Mouse (Mus musculus) urinary bladder, adult 2 months (tissue): ENCODE measurements around the gene Nol12. TPM values are rescaled to one million over a fixed set of nuclear protein-coding genes. Genes with fewer than 3 reads are reported as not detected.

Experiments
- DNase-seq: peaks from one replicate; pipeline ENCODE4 v3.0.0; 2022; ENCODE audit warnings: low spot score
- polyA plus RNA-seq: library from polyadenylated mRNA; depleted of rRNA; stranded (reverse); fragments of >200 nt; gene quantifications from 2 replicates; pipeline ENCODE4 v1.2.3, GENCODE M21; 2012; rRNA removed

Gene Nol12
- 26.5 and 30.7 TPM in 2 replicates for polyA plus RNA-seq

- DNase-seq, result peak; percentile 54
Measured at GRCm38 (mm10) chr15:78934784-78935320, at the start of gene Nol12. TSS of gene Nol12 (plus strand) at chr15:78934933.

DNA sequence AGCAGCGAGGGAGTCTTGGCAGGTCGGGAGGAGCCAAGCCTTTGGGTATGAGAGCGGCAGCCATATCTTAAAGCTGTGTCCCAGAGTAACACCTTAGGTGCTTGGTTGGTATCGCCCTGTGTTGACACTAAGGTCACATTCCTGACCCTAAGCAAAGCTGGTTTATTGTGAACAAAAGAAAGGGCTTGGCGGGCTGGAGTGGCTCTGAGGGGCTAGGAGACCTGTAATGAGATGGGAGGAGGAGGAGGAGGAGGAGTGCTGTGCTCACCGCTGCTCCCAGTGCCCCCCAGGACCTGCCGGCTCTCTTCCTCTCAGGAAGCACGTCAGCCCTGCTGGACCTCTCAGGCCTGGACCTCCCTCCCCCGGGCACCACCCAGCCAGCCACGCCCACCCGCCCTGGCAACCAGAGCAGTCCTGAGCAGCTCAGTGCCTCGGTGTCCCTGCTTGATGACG, 45.3 kb upstream of the Nol12 start:
- DNase-seq, result no peak

DNA sequence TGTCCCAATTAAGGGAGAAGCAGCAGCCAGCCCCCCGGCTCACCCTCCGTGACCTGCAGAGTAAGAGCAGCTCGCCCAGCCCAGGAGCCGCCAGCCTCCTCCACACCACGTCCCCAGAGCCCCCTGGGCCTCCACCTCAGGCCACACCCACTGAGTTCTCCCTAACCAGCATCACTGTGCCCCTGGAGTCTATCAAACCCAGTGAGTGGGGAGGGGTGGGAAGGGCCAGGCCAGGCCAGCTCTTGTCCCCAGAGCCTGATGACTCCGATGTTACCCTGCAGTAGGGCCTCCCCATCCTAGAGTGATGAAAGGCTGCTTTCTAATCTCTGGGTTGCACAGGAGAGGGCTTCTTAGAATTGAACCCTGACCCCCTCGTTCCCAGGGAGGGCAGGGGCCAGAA, 42.3 kb upstream of the Nol12 start:
- no peak for DNase-seq

DNA sequence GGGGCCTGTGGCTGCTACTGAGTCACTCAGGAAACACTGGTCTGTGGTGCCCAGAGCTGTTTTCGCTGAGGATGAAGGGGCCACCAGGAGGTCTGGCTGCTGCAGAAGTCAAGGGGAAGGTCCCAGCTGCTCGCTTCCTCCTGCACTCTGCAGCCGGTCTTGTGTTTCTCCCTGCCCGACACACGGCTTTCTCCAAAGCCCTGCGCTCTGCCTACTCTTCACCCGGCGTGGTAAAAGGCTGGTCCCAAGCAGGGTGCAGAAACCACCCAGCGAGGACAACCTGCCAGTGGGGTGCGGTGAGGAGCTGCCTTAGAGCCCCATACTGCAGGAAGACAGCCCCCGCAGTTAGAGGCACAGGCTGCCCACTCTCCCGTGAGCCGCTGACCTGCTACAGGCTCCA, 40.0 kb upstream of the Nol12 start:
- no peak for DNase-seq

GRCm38 (mm10) chr15:78895741-78896140, 39.0 kb upstream of the Nol12 start:
- no peak for DNase-seq

DNA sequence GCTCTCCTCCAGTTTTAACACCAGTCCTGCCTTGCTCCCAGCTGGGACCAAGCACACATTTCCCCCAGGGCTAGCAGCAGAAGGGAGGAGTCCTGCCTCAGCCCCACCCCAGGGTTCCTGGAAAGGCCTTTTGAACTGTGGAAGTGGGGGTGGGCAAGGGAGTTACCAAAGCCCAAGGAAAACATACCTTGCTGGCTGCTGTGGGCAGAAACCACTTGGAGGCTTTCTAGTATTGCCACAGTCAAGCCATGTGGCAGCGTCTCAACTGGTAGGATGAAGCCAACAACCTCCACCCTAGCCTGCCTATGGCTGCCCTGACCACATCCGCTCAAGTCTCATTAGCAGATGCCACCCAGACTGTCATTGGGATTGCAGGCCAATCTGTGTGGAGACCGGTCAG, 38.6 kb upstream of the Nol12 start:
- no peak for DNase-seq

GRCm38 (mm10) chr15:78897488-78897887, 37.2 kb upstream of the Nol12 start:
- no peak for DNase-seq

GRCm38 (mm10) chr15:78898507-78899001, 36.2 kb upstream of the Nol12 start:
- DNase-seq, result no peak

GRCm38 (mm10) chr15:78899409-78899739, 35.4 kb upstream of the Nol12 start, which contains the start of gene Gm49510:
TSS of gene Gm49510 (plus strand) at chr15:78899667.
- no peak for DNase-seq

GRCm38 (mm10) chr15:78899740-78900584, 34.8 kb upstream of the Nol12 start, which contains the start of gene Sh3bp1:
TSS of gene Sh3bp1 (plus strand) at chr15:78899768.
- DNase-seq, result peak; percentile 59

DNA sequence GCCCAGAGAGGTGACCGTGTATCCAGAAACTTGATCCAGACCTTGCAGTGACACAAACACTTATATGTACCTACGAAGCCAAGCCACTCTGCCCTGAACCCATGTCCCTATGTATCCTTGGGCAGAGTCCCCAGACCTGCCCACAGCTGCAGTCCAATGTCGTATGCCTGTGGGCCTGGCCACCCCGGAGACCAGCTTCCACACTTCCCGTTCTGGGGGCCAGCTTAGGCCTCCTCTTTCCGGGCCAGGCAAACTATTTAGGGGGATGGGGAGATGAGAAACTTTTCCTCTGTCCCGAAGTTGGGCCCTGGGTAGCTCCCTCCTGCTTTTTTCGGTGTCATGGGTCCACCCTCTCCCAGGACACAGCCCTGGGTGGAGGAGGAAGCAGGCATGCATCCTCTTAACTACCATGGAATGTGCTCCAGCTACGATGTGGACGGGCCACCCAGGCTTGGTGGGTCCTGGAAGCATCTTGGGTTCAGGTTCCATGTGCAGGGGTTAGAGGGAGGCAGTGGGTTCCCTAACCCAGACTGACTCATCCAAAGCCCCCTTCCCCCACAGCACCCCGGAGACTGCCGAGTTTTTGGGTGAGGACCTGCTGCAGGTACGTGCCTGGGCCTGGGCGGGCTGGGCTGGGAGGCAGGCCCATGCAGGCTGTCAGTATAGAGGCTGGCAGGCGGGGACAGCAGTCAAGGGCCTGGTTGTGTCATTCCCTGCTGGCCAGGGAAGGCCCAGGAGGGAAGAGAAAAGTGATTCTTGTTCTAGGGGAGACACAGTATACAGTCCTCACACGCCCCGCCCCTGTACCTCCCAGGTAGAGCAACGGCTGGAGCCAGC, 33.9 kb upstream of the Nol12 start:
- no peak for DNase-seq

DNA sequence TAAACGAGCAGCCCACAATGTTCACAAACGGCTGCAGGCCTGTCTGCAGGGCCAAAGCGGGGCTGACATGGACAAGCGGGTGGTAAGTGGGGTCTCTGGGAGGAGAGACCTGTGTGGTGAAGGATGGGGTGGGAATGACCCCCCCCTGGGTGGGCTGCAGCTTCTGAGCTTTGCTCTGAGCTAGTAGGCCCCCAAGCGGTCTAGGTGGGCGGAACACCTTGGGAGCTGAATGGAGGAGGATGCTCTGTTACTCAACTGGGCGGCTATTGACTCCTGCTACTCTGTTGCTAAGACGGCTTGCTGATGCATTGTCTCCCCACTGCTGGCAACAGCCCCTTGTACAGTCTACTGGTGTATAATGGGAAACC, 33.3 kb upstream of the Nol12 start:
- DNase-seq, result no peak

GRCm38 (mm10) chr15:78903243-78903642, 31.5 kb upstream of the Nol12 start:
- DNase-seq, result no peak

- no peak for DNase-seq
Measured at GRCm38 (mm10) chr15:78908399-78908798, 26.3 kb upstream of the Nol12 start.

GRCm38 (mm10) chr15:78908982-78909381, 25.8 kb upstream of the Nol12 start:
- DNase-seq, result no peak

- no peak for DNase-seq
Measured at GRCm38 (mm10) chr15:78912040-78912439, 22.7 kb upstream of the Nol12 start.

- DNase-seq, result no peak
Measured at GRCm38 (mm10) chr15:78913632-78914090, 21.1 kb upstream of the Nol12 start, which contains the start of gene Pdxp. TSS of gene Pdxp (plus strand) at chr15:78913919.

DNA sequence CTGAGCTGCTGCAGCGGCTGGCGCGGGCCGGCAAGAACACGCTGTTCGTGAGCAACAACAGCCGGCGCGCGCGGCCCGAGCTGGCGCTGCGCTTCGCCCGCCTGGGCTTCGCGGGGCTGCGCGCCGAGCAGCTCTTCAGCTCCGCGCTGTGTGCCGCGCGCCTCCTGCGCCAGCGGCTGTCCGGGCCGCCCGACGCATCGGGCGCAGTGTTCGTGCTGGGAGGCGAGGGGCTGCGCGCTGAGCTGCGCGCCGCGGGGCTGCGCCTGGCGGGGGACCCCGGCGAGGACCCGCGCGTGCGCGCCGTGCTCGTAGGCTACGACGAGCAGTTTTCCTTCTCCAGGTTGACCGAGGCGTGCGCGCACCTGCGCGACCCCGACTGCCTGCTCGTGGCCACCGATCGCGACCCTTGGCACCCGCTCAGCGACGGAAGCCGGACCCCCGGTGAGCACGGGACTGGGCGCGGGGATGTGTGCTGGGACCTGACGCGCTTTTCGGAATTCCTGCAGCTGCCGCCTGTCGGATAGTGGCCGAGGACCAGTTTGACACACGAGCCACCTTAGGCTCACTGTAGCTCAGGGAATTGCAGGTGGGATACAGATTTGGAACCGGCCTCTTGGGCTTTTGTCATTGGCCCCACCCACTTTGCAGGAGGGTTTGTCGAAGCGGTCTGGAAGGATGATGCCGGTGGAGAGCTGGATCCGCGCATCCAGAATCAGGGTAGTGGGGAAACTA, 20.5 kb upstream of the Nol12 start:
- no peak for DNase-seq

GRCm38 (mm10) chr15:78914823-78915659, 19.7 kb upstream of the Nol12 start:
- DNase-seq, result no peak

GRCm38 (mm10) chr15:78915660-78916017, 19.1 kb upstream of the Nol12 start:
- DNase-seq, result no peak
